Mouse (Mus musculus): ENCODE data around the gene Ppbp. TPM values are rescaled to one million over a fixed set of nuclear protein-coding genes. Genes with fewer than 3 reads are reported as not detected.
"Not testable (repeated sequence)": the region's sequence is repeated elsewhere in the genome, so short reads cannot be mapped to it uniquely, and the experiment has no call there.

Gene Ppbp
- polyA plus RNA-seq, 2 experiments from 2014 or later = not detected

GRCm38 (mm10) chr5:90788114-90788513, 19.8 kb downstream of the Ppbp start:
- no peak for ATAC-seq

GRCm38 (mm10) chr5:90789306-90790073, 21.2 kb downstream of the Ppbp start:
- ATAC-seq = no peak

- ATAC-seq = no peak
Measured at GRCm38 (mm10) chr5:90790074-90790502, 21.8 kb downstream of the Ppbp start.

- ATAC-seq = no peak
Measured at GRCm38 (mm10) chr5:90794195-90794625, 25.9 kb downstream of the Ppbp start, which contains the start of gene Cxcl15. Cxcl15 (plus strand) TSS chr5:90794534.

GRCm38 (mm10) chr5:90795392-90795791, 27.1 kb downstream of the Ppbp start:
- ATAC-seq = not testable (repeated sequence)

GRCm38 (mm10) chr5:90804574-90804973, 36.3 kb downstream of the Ppbp start:
- ATAC-seq = no peak

GRCm38 (mm10) chr5:90806050-90806449, 37.7 kb downstream of the Ppbp start:
- no peak for ATAC-seq

GRCm38 (mm10) chr5:90807176-90807950, 39.0 kb downstream of the Ppbp start:
- ATAC-seq = no peak

Other genes with a start within 250 kb of the Ppbp start
- under 1 TPM in 1 of 2 experiments, not detected in 1; 0.21 TPM for gene Afm, start 249.6 kb upstream of the Ppbp start, polyA plus RNA-seq (2017; shearing (Covaris generic))
- not detected for gene 5830473C10Rik, start 207.4 kb upstream of the Ppbp start, polyA plus RNA-seq (2017; shearing (Covaris generic))
- 1 to 10 TPM in 1 of 2 experiments, under 1 TPM in 1; 0.91 to 1.1 TPM for gene Rassf6, start 127.9 kb upstream of the Ppbp start, polyA plus RNA-seq (2017; shearing (Covaris generic))
- gene Cxcl5, start 9.2 kb upstream of the Ppbp start, polyA plus RNA-seq (2017; shearing (Covaris generic)) = not detected
- gene Pf4, start 3.9 kb downstream of the Ppbp start, polyA plus RNA-seq (2017; shearing (Covaris generic)) = not detected
- gene Cxcl3, start 17.6 kb downstream of the Ppbp start, polyA plus RNA-seq (2017; shearing (Covaris generic)) = not detected
- gene Cxcl15, start 26.0 kb downstream of the Ppbp start, polyA plus RNA-seq (2017; shearing (Covaris generic)) = not detected
- not detected for gene Cxcl1, start 122.7 kb downstream of the Ppbp start, polyA plus RNA-seq (2017; shearing (Covaris generic))
- gene Cxcl2, start 135.4 kb downstream of the Ppbp start, polyA plus RNA-seq (2017; shearing (Covaris generic)) = not detected
- gene Mthfd2l, start 162.6 kb downstream of the Ppbp start, polyA plus RNA-seq (2017; shearing (Covaris generic)) = 1 to 10 TPM in 1 of 2 experiments, under 1 TPM in 1; 0.43 to 1.9 TPM

Measured in activated CD4-positive, CD25-positive, alpha-beta regulatory T cell, adult 4 months (primary cell).